Mouse (Mus musculus): Measurements from ENCODE around the gene Gm11937. TPM values are rescaled to one million over a fixed set of nuclear protein-coding genes. Genes with fewer than 3 reads are reported as not detected.

The Gm11937 gene
- polyA plus RNA-seq (2012; rRNA removed), result not detected in 2 replicates

GRCm38 (mm10) chr11:99610089-99610488 lies at the start of gene Gm11937:
Gene Gm11937 (minus strand): TSS chr11:99610189.

GRCm38 (mm10) chr11:99658467-99659010 lies 48.5 kb upstream of the Gm11937 start, which contains the start of gene Gm11563:
Gene Gm11563 (minus strand): TSS chr11:99658960.

GRCm38 (mm10) chr11:99650136-99650535 lies 40.1 kb upstream of the Gm11937 start, which contains the start of gene Gm11555:
Gene Gm11555 (minus strand): TSS chr11:99650236.

GRCm38 (mm10) chr11:99643635-99644139 lies 33.7 kb upstream of the Gm11937 start, which contains the start of gene Krtap4-7:
Gene Krtap4-7 (minus strand): TSS chr11:99644089.

GRCm38 (mm10) chr11:99634653-99635134 lies 24.7 kb upstream of the Gm11937 start, which contains the start of gene Krtap4-2:
Gene Krtap4-2 (minus strand): TSS chr11:99635084.

GRCm38 (mm10) chr11:99628138-99628537 lies 18.1 kb upstream of the Gm11937 start, which contains the start of gene Krtap4-1:
Gene Krtap4-1 (minus strand): TSS chr11:99628238.

GRCm38 (mm10) chr11:99620335-99620734 lies 10.3 kb upstream of the Gm11937 start, which contains the start of gene Gm11562:
Gene Gm11562 (minus strand): TSS chr11:99620435.

GRCm38 (mm10) chr11:99614796-99615363 lies 4.9 kb upstream of the Gm11937 start, which contains the start of gene Krtap2-4:
Gene Krtap2-4 (minus strand): TSS chr11:99614846.

GRCm38 (mm10) chr11:99603208-99603607 lies 6.8 kb downstream of the Gm11937 start, which contains the start of gene Gm11938:
Gene Gm11938 (minus strand): TSS chr11:99603308.

GRCm38 (mm10) chr11:99597742-99598141 lies 12.2 kb downstream of the Gm11937 start, which contains the start of gene Krtap9-3:
Gene Krtap9-3 (minus strand): TSS chr11:99598105.

GRCm38 (mm10) chr11:99590981-99591380 lies 19.0 kb downstream of the Gm11937 start, which contains the start of gene Krtap1-3:
Gene Krtap1-3 (minus strand): TSS chr11:99591339.

GRCm38 (mm10) chr11:99583245-99583704 lies 26.7 kb downstream of the Gm11937 start, which contains the start of gene Krtap1-4:
Gene Krtap1-4 (minus strand): TSS chr11:99583654.

GRCm38 (mm10) chr11:99580636-99581035 lies 29.4 kb downstream of the Gm11937 start, which contains the start of gene Krtap1-5:
Gene Krtap1-5 (minus strand): TSS chr11:99581016.

GRCm38 (mm10) chr11:99566530-99566929 lies 43.5 kb downstream of the Gm11937 start, which contains the start of gene Krtap3-1:
Gene Krtap3-1 (minus strand): TSS chr11:99566630.

Other genes starting within 250 kb of the Gm11937 start
- gene Krt28, start 235.3 kb downstream of the Gm11937 start, polyA plus RNA-seq (2012; rRNA removed), result 0.08 TPM in 1 of 2 replicates, not detected in the other
- 1.5 TPM in 2 replicates for gene Krt10, start 220.8 kb downstream of the Gm11937 start, polyA plus RNA-seq (2012; rRNA removed)
- gene Krt12, start 187.9 kb downstream of the Gm11937 start, polyA plus RNA-seq (2012; rRNA removed), result 0.87 and 2.0 TPM in 2 replicates
- 0.58 and 0.64 TPM in 2 replicates for gene Krt20, start 172.0 kb downstream of the Gm11937 start, polyA plus RNA-seq (2012; rRNA removed)
- 0.72 and 0.79 TPM in 2 replicates for gene Krt23, start 117.1 kb downstream of the Gm11937 start, polyA plus RNA-seq (2012; rRNA removed)
- not detected in 2 replicates for gene Krt39, start 88.9 kb downstream of the Gm11937 start, polyA plus RNA-seq (2012; rRNA removed)
- not detected in 2 replicates for gene Krt40, start 67.0 kb downstream of the Gm11937 start, polyA plus RNA-seq (2012; rRNA removed)
- gene Krtap3-3, start 59.3 kb downstream of the Gm11937 start, polyA plus RNA-seq (2012; rRNA removed), result not detected in 2 replicates
- gene Krtap3-2, start 53.3 kb downstream of the Gm11937 start, polyA plus RNA-seq (2012; rRNA removed), result not detected in 2 replicates
- gene Gm11939, start 50.7 kb downstream of the Gm11937 start, polyA plus RNA-seq (2012; rRNA removed), result not detected in 2 replicates
- not detected in 2 replicates for gene Krtap3-1, start 43.6 kb downstream of the Gm11937 start, polyA plus RNA-seq (2012; rRNA removed)
- not detected in 2 replicates for gene Krtap1-5, start 29.2 kb downstream of the Gm11937 start, polyA plus RNA-seq (2012; rRNA removed)
- not detected in 2 replicates for gene Krtap1-4, start 26.5 kb downstream of the Gm11937 start, polyA plus RNA-seq (2012; rRNA removed)
- not detected in 2 replicates for gene Krtap1-3, start 18.9 kb downstream of the Gm11937 start, polyA plus RNA-seq (2012; rRNA removed)
- gene Krtap9-3, start 12.1 kb downstream of the Gm11937 start, polyA plus RNA-seq (2012; rRNA removed), result not detected in 2 replicates
- not detected in 2 replicates for gene Gm11938, start 6.9 kb downstream of the Gm11937 start, polyA plus RNA-seq (2012; rRNA removed)
- not detected in 2 replicates for gene Krtap2-4, start 4.7 kb upstream of the Gm11937 start, polyA plus RNA-seq (2012; rRNA removed)
- 0.18 and 0.21 TPM in 2 replicates for gene Gm11562, start 10.2 kb upstream of the Gm11937 start, polyA plus RNA-seq (2012; rRNA removed)
- not detected in 2 replicates for gene Krtap4-1, start 18.0 kb upstream of the Gm11937 start, polyA plus RNA-seq (2012; rRNA removed)
- gene Krtap4-2, start 24.9 kb upstream of the Gm11937 start, polyA plus RNA-seq (2012; rRNA removed), result not detected in 2 replicates
- gene Krtap4-7, start 33.9 kb upstream of the Gm11937 start, polyA plus RNA-seq (2012; rRNA removed), result not detected in 2 replicates
- gene Gm11555, start 40.0 kb upstream of the Gm11937 start, polyA plus RNA-seq (2012; rRNA removed), result not detected in 2 replicates
- gene Gm11563, start 48.8 kb upstream of the Gm11937 start, polyA plus RNA-seq (2012; rRNA removed), result not detected in 2 replicates
- 0.18 and 0.26 TPM in 2 replicates for gene Krtap4-6, start 55.8 kb upstream of the Gm11937 start, polyA plus RNA-seq (2012; rRNA removed)
- not detected in 2 replicates for gene Gm14190, start 80.6 kb upstream of the Gm11937 start, polyA plus RNA-seq (2012; rRNA removed)
- not detected in 2 replicates for gene Gm14180, start 124.1 kb upstream of the Gm11937 start, polyA plus RNA-seq (2012; rRNA removed)
- not detected in 2 replicates for gene Gm11595, start 162.7 kb upstream of the Gm11937 start, polyA plus RNA-seq (2012; rRNA removed)
- not detected in 2 replicates for gene Krtap4-8, start 170.5 kb upstream of the Gm11937 start, polyA plus RNA-seq (2012; rRNA removed)
- gene Krtap4-9, start 175.0 kb upstream of the Gm11937 start, polyA plus RNA-seq (2012; rRNA removed), result not detected in 2 replicates
- not detected in 2 replicates for gene Gm11596, start 183.3 kb upstream of the Gm11937 start, polyA plus RNA-seq (2012; rRNA removed)
- not detected in 2 replicates for gene Gm11569, start 188.7 kb upstream of the Gm11937 start, polyA plus RNA-seq (2012; rRNA removed)
- not detected in 2 replicates for gene Gm11554, start 194.3 kb upstream of the Gm11937 start, polyA plus RNA-seq (2012; rRNA removed)
- gene Krtap4-13, start 199.7 kb upstream of the Gm11937 start, polyA plus RNA-seq (2012; rRNA removed), result not detected in 2 replicates
- not detected in 2 replicates for gene Gm11564, start 205.5 kb upstream of the Gm11937 start, polyA plus RNA-seq (2012; rRNA removed)
- not detected in 2 replicates for gene 2300003K06Rik, start 227.9 kb upstream of the Gm11937 start, polyA plus RNA-seq (2012; rRNA removed)
- gene Krtap4-16, start 241.4 kb upstream of the Gm11937 start, polyA plus RNA-seq (2012; rRNA removed), result not detected in 2 replicates
- not detected in 2 replicates for gene Gm11568, start 247.7 kb upstream of the Gm11937 start, polyA plus RNA-seq (2012; rRNA removed)

Data from ovary, adult 2 months (tissue).